Mouse (Mus musculus): ENCODE data around the gene Camk2d. TPM values are rescaled to one million over a fixed set of nuclear protein-coding genes. Genes with fewer than 3 reads are reported as not detected.

The Camk2d gene
- polyA plus RNA-seq, 1 experiment from 2014 or later: 125 TPM

GRCm38 (mm10) chr3:126809915-126810314 lies 213.8 kb downstream of the Camk2d start:
- ATAC-seq (ENCODE audit: insufficient number of reproducible peaks, low FRiP score): no peak
- Histone ChIP-seq H3K4me3 (no peak overlapping the region), H3K27ac (ENCODE audit: poor library complexity, severe bottlenecking) (no peak overlapping the region), H3K9me3 (replicated peaks) (no peaks in the 10 kb centered on the region), H3K4me2 (no peak overlapping the region), H3K4me1 (replicated peaks) (peaks cover 6% of the 10 kb centered on the region; the same call in 1 of the 2 replicates), H3K27me3 (replicated peaks) (no peaks in the 10 kb centered on the region), H3K9ac (no peak overlapping the region), H3K36me3 (peaks cover 12% of the 10 kb centered on the region; the same call in 1 of the 2 replicates)
- WGBS: 70% methylated on average over 3 of the region's 3 CpGs

- ATAC-seq (ENCODE audit: insufficient number of reproducible peaks, low FRiP score): no peak
- H3K4me1 ChIP-seq (replicated peaks): peaks cover 6% of the 10 kb centered on the region; the same call in 1 of the 2 replicates
- no peaks in the 10 kb centered on the region for H3K27me3 ChIP-seq (replicated peaks)
- H3K4me2 ChIP-seq: no peak overlapping the region
- no peak overlapping the region for H3K4me3 ChIP-seq
- 82% methylated on average over 5 of the region's 5 CpGs for WGBS
- no peaks in the 10 kb centered on the region for H3K9me3 ChIP-seq (replicated peaks)
- no peak overlapping the region for H3K27ac ChIP-seq (ENCODE audit: poor library complexity, severe bottlenecking)
- H3K9ac ChIP-seq: no peak overlapping the region
- peaks cover 12% of the 10 kb centered on the region; the same call in 1 of the 2 replicates for H3K36me3 ChIP-seq
These were observed 214.4 kb downstream of the Camk2d start for GRCm38 (mm10) chr3:126810372-126811090.

GRCm38 (mm10) chr3:126811646-126812045 lies 215.5 kb downstream of the Camk2d start:
- no peak overlapping the region for H3K4me2 ChIP-seq
- no peak overlapping the region for H3K4me3 ChIP-seq
- no peak overlapping the region for H3K9ac ChIP-seq
- H3K4me1 ChIP-seq (replicated peaks): peaks cover 13% of the 10 kb centered on the region
- no peak overlapping the region for H3K27ac ChIP-seq (ENCODE audit: poor library complexity, severe bottlenecking)
- 89% methylated on average over 3 of the region's 3 CpGs for WGBS
- H3K27me3 ChIP-seq (replicated peaks): no peaks in the 10 kb centered on the region
- no peaks in the 10 kb centered on the region for H3K9me3 ChIP-seq (replicated peaks)
- ATAC-seq (ENCODE audit: insufficient number of reproducible peaks, low FRiP score): no peak
- H3K36me3 ChIP-seq: peaks cover 19% of the 10 kb centered on the region

GRCm38 (mm10) chr3:126822374-126822773 lies 226.3 kb downstream of the Camk2d start:
- no peaks in the 10 kb centered on the region for H3K9me3 ChIP-seq (replicated peaks)

GRCm38 (mm10) chr3:126824930-126825329 lies 228.8 kb downstream of the Camk2d start:
- 71% methylated on average over 1 of the region's 1 CpGs for WGBS
- Histone ChIP-seq H3K27me3 (replicated peaks) (no peaks in the 10 kb centered on the region), H3K36me3 (peaks cover 12% of the 10 kb centered on the region), H3K4me1 (replicated peaks) (peaks cover 3% of the 10 kb centered on the region; the same call in 1 of the 2 replicates), H3K4me3 (no peak overlapping the region), H3K9ac (no peak overlapping the region), H3K27ac (ENCODE audit: poor library complexity, severe bottlenecking) (no peak overlapping the region), H3K4me2 (no peak overlapping the region), H3K9me3 (replicated peaks) (no peaks in the 10 kb centered on the region)
- no peak for ATAC-seq (ENCODE audit: insufficient number of reproducible peaks, low FRiP score)

More at GRCm38 (mm10) chr3:126822374-126822773, 226.3 kb downstream of the Camk2d start:
- Histone ChIP-seq H3K27ac (ENCODE audit: poor library complexity, severe bottlenecking) (no peak overlapping the region), H3K4me3 (no peak overlapping the region), H3K4me1 (replicated peaks) (no peaks in the 10 kb centered on the region), H3K9ac (no peak overlapping the region), H3K36me3 (peaks cover 14% of the 10 kb centered on the region), H3K27me3 (replicated peaks) (no peaks in the 10 kb centered on the region), H3K4me2 (no peak overlapping the region)
- WGBS: 89% methylated on average over 3 of the region's 3 CpGs
- ATAC-seq (ENCODE audit: insufficient number of reproducible peaks, low FRiP score): no peak

- no peak for ATAC-seq (ENCODE audit: insufficient number of reproducible peaks, low FRiP score)
- no peaks in the 10 kb centered on the region for H3K9me3 ChIP-seq (replicated peaks)
- H3K36me3 ChIP-seq: no peaks in the 10 kb centered on the region
- no peaks in the 10 kb centered on the region for H3K27me3 ChIP-seq (replicated peaks)
- no peak overlapping the region for H3K4me3 ChIP-seq
- no peak overlapping the region for H3K27ac ChIP-seq (ENCODE audit: poor library complexity, severe bottlenecking)
- peaks cover 11% of the 10 kb centered on the region for H3K4me1 ChIP-seq (replicated peaks)
- no peak overlapping the region for H3K4me2 ChIP-seq
- 82% methylated on average over 2 of the region's 2 CpGs for WGBS
- no peak overlapping the region for H3K9ac ChIP-seq
These were observed 230.1 kb downstream of the Camk2d start for GRCm38 (mm10) chr3:126826172-126826571.

- peaks cover 8% of the 10 kb centered on the region; the same call in 1 of the 2 replicates for H3K36me3 ChIP-seq
- H3K9ac ChIP-seq: no peak overlapping the region
- WGBS: 87% methylated on average over 3 of the region's 3 CpGs
- no peak for ATAC-seq (ENCODE audit: insufficient number of reproducible peaks, low FRiP score)
- H3K4me3 ChIP-seq: no peak overlapping the region
- peaks cover 18% of the 10 kb centered on the region for H3K4me1 ChIP-seq (replicated peaks)
- H3K9me3 ChIP-seq (replicated peaks): no peaks in the 10 kb centered on the region
- no peak overlapping the region for H3K27ac ChIP-seq (ENCODE audit: poor library complexity, severe bottlenecking)
- H3K4me2 ChIP-seq: no peak overlapping the region
- H3K27me3 ChIP-seq (replicated peaks): no peaks in the 10 kb centered on the region
These were observed 231.8 kb downstream of the Camk2d start for GRCm38 (mm10) chr3:126827900-126828299.

- H3K4me3 ChIP-seq: no peak overlapping the region
- no peak overlapping the region for H3K9ac ChIP-seq
- ATAC-seq (ENCODE audit: insufficient number of reproducible peaks, low FRiP score): no peak
- H3K36me3 ChIP-seq: peaks cover 17% of the 10 kb centered on the region
- no peak overlapping the region for H3K27ac ChIP-seq (ENCODE audit: poor library complexity, severe bottlenecking)
- H3K27me3 ChIP-seq (replicated peaks): no peaks in the 10 kb centered on the region
- no peak overlapping the region for H3K4me2 ChIP-seq
- H3K4me1 ChIP-seq (replicated peaks): peaks cover 18% of the 10 kb centered on the region
- WGBS: 44% methylated on average over 2 of the region's 2 CpGs
- H3K9me3 ChIP-seq (replicated peaks): no peaks in the 10 kb centered on the region
These were observed 233.7 kb downstream of the Camk2d start for GRCm38 (mm10) chr3:126829817-126830216.

GRCm38 (mm10) chr3:126831418-126832138 lies 235.5 kb downstream of the Camk2d start:
- Histone ChIP-seq H3K27ac (ENCODE audit: poor library complexity, severe bottlenecking) (peak overlapping the region; percentile 54), H3K4me2 (no peak overlapping the region), H3K4me1 (replicated peaks) (peaks cover 18% of the 10 kb centered on the region), H3K4me3 (no peak overlapping the region), H3K9me3 (replicated peaks) (no peaks in the 10 kb centered on the region), H3K9ac (no peak overlapping the region), H3K27me3 (replicated peaks) (no peaks in the 10 kb centered on the region), H3K36me3 (peaks cover 17% of the 10 kb centered on the region)
- peak; percentile 82 for ATAC-seq (ENCODE audit: insufficient number of reproducible peaks, low FRiP score)
- 37% methylated on average over 6 of the region's 6 CpGs for WGBS

- no peak overlapping the region for H3K4me2 ChIP-seq
- H3K27ac ChIP-seq (ENCODE audit: poor library complexity, severe bottlenecking): no peak overlapping the region
- no peak for ATAC-seq (ENCODE audit: insufficient number of reproducible peaks, low FRiP score)
- H3K9ac ChIP-seq: no peak overlapping the region
- peaks cover 27% of the 10 kb centered on the region for H3K36me3 ChIP-seq
- 75% methylated on average over 5 of the region's 5 CpGs for WGBS
- peaks cover 18% of the 10 kb centered on the region for H3K4me1 ChIP-seq (replicated peaks)
- H3K9me3 ChIP-seq (replicated peaks): no peaks in the 10 kb centered on the region
- H3K27me3 ChIP-seq (replicated peaks): no peaks in the 10 kb centered on the region
- H3K4me3 ChIP-seq: no peak overlapping the region
These were observed 238.6 kb downstream of the Camk2d start for GRCm38 (mm10) chr3:126834641-126835167.

GRCm38 (mm10) chr3:126842780-126843179 lies 246.7 kb downstream of the Camk2d start:
- no peaks in the 10 kb centered on the region for H3K9me3 ChIP-seq (replicated peaks)
- no peak for ATAC-seq (ENCODE audit: insufficient number of reproducible peaks, low FRiP score)
- no peak overlapping the region for H3K4me2 ChIP-seq
- WGBS: 54% methylated on average over 9 of the region's 9 CpGs
- H3K9ac ChIP-seq: no peak overlapping the region
- peaks cover 41% of the 10 kb centered on the region for H3K36me3 ChIP-seq
- no peaks in the 10 kb centered on the region for H3K27me3 ChIP-seq (replicated peaks)
- H3K4me3 ChIP-seq: no peak overlapping the region
- H3K27ac ChIP-seq (ENCODE audit: poor library complexity, severe bottlenecking): no peak overlapping the region
- H3K4me1 ChIP-seq (replicated peaks): no peaks in the 10 kb centered on the region

Data from heart, embryonic 12.5 days (tissue).